Mouse (Mus musculus): Measurements from ENCODE around the gene Pga5.
A peak's percentile ranks its signal among the peaks of the same experiment; 100 is the strongest.

Gene Pga5

DNA sequence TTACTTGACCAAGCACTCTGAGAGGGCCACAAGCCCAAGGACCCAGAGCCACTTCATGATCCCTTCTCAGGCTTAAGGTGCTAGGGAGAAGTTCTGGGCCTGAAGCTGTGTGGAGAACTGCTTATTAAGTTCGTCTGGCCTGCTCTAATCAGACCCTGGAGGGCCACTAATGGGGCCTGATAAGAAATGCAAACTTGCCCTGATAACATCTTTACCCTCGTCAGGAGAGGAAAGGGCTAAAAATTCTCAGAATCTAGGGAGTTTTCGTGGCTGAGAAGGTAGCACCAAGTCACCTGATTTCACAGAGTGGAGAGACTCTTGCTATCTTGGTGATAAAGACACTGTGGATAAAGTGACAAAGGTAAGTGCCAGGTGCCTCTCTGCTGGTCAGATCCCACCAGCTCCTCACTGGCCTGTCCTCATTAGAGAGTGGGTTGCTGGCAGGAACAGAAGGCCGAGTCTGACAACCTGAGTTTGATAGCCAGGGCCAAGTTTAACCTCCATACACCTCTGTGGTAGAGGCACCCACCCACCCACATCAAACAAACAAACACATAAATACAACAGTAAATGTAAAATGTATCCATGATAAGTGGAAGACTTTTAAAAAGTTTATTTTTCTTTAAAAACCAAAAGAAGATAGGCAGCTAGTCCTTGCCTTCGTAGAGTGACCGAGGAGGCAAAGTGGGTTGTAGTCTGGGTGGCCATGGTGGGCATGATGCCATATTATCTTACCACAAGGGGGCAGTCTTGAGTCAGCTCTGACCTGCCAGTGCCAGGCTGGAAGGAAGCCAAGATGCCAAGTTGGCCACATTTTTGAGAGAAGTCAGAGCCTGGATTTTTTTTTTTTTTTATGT, at the start of gene Pga5:
Gene Pga5 (minus strand): TSS at position 157 of the 857 bp plus-strand sequence.
- peak; percentile 79 for DNase-seq

DNA sequence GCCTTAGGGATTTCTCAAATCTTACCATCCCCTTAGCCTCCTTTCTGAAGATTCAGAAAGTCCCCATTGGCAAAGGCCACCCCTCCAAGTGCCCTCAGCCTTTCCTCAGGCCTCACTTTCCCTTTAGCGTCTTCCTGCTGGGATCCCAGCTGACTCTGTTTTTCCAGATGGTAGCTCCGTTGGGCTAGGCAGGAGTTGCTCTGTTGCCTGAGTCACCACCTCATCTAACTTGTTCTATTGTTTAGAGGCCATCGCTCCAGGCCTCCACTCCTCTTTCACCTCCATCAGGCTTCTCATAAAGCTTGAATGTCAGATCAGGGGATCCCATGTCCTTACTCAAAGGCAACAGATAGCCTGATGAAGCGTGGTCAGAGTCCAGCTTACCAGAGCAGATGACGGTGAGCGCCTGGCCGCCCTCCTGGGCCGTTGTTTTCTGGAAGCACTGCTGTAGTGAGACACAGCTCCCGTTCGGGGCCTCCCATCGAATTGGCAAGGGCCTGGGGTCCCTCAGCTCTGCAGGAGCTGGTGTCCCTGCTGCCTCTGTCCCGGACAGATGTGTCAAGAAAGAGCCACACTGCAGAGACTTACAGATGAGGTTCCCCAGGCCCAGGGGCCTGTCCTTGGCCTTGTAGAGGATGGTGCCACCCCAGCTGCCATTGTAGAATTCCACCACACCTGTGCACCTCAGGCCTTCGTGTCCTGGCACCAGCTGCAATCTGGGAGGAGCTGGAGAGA, 46.9 kb upstream of the Pga5 start:
- DNase-seq, result no peak

DNA sequence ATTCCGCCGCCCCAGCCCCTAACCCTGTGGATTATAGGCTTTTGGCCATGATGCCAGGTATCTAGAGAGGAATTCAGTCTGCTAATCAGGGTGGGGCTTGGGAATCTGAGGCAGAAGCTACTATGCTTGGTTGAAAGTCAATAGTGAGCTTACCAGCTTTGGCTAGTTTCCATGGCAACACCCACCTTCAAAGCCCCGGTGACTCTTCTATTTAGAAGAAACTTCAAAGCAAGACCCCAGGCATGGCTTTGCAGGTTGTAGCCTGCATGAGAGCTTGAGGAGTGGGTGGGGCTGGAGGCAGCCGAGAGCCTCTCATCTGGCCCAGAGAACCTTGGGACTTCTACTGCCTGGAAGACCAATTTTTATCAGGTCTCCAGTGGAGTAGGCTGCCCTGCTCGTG, 45.8 kb upstream of the Pga5 start:
- DNase-seq, result no peak

DNA sequence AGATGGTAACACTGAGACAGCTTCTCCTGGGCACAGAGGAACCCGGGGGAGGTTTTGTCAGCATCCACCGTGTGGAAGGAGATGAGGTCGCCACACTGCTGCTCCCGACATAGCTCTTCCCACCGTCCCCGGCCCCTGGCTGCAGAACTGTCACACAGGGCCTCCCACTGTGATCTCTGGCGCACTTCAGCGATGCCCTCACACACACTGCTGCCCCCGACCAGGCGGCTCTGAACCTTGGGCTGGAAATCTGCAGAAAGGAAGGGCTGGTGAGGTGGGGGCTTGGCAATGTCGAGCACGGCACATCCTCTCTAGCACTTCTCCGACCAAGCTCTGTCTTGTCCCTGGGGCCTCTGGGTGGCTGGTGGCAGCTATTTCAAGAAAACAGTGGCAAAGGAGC, 45.2 kb upstream of the Pga5 start:
- DNase-seq, result no peak

DNA sequence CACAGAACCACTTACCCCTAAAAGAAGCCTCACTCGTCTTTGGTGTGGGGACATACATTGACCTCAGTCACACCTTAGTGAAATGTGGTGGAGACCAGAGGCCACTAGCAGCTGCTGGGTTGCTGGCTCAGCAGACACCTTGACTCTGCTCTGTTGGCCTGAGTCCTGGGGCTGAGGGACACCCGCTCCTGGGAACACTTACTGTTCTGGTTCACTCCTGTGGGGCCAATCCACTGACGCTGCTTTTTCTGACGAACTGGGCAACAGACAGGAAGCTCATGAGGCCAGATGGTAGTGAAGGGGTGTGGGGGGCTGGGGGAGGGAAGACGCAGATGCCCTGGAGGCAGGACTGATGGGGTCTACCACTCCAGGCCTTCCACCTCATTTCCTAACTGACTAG, 43.2 kb upstream of the Pga5 start:
- DNase-seq, result no peak

DNA sequence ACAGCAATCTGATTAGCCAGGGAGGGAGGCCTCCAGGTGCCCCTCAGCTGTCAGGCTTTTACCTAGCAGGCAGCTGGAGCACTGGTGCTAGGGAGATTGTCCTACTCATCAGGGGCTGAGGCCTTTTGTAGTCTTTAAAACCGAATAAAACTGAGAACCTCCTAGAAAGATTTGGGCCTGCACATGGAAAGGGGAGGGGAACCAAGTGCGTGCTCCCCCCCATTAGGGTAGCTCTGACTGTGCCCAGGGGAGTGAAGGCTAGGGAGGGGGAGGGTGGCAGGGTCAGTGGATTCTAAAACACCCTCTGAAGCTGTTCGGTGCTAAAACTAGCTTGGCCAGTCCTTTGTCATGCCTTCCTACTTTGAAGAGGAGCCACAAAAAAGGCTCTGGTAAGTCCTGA, 42.7 kb upstream of the Pga5 start:
- no peak for DNase-seq

DNA sequence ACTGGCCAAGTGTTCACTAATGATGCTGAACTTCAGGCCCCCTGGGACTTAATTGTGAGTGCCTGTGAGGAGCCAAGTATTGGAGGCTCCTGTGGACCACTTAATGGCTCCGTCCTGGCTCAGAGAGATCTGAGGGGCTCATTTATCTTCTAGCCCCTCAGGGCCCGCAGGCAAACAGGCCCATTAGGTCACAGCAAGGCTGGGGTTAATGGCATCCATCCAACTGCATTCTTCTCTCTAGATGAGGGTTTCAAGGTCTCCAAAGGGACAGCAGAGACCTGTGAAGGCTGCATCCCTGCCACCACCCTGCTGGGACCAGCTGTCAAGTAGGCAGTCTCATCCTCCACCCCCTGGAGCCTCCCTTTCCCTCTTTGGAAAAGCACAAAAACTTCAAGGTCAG, 41.9 kb upstream of the Pga5 start:
- no peak for DNase-seq

DNA sequence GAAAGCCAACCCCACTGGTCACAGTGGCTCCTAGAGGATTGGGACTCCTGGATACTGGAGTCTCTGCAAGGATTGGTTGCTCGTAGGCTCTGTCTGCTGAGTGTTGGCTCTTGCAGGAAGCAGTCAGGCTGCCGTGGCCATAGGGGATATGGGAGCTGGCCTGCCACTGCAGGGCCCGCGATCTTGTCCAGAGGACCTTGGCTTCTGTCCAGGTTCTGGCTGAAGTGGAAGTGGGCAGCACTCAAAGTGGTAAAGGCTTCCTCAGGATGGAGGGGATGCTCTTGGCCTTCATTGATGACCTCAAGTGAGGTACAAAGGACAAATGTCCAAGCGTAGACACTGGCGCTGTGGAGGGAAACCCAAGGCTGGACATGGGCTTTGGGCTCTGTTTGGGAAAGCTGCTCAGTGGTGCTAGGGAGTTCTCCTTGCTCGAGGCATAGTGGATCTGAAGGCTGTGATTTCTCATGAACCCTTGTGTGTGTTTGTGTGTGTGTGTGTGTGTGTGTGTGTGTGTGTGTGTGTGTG, 40.4 kb upstream of the Pga5 start:
- DNase-seq, result no peak

DNA sequence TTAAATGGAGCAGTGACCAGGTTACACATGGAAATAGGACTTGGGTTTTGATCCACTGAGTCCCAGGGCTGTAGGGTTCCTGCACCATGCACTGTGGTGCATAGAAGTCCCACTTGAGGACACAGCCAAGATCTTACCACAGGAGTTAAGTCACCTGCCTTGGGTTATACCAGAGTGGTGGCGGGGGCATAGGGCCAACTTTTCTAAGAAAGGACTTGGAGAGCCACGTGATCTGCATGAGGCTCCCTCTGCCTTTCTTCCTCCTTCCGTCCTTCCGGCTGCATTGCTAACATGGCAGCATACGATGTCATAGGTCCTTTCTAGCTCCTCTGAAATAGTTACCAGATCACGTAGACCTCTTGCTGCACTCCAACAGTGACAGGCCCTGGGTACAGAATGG, 37.6 kb upstream of the Pga5 start:
- DNase-seq, result no peak

DNA sequence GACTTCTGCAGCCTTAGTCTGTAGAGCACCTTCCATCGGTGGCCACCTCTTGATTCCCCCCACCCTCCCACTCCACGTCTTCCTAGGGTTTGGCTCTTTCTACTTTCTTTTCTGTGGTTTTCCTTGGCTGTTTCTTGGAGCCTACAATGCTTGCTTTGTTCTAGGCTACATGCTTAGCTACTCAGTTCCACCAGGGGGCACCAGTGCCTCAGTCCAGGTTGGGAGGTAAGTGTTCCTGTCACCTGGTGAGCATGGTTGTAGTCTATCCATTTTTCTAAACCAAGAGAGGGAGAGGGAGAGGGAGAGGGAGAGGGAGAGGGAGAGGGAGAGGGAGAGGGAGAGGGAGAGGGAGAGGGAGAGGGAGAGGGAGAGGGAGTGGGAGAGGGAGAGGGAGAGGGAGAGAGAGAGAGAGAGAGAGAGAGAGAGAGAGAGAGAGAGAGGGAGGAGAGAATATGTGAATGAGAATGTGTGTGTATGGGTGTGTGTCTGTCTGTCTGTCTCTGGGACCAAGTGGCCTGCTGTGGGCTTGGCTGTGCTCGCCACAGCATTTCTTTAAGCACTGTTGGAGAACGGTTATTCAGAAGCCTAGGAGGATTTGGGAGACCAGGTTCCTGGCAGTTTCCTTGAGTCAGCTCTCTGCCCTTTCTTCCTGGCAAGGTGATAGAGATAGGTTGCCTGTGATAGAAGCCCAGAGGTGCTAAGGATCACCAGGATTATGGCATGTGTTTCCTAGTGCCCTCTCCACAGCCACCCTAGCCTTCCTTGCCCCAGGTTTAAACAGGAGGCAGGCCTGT, 37.0 kb upstream of the Pga5 start:
- peak; percentile 93 for DNase-seq

DNA sequence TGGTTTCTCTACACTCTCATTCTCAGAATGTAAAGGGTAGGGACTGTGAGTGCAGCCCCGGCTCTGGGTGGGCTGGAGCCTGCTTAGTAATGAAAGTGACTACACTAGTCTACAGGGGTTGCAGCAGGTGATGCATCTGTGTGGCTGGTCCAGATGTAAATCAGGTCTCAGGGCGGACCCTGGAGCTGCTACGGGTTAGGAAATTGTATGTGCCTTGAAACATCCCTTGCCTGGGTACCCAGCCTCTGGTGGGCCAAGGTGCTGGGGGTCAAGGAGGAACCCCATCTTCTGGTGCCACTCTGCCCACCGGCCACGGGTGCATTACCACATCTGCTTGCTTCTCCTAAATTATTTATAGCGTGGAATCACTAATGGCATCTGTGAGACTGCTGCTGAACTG, 36.3 kb upstream of the Pga5 start:
- no peak for DNase-seq

DNA sequence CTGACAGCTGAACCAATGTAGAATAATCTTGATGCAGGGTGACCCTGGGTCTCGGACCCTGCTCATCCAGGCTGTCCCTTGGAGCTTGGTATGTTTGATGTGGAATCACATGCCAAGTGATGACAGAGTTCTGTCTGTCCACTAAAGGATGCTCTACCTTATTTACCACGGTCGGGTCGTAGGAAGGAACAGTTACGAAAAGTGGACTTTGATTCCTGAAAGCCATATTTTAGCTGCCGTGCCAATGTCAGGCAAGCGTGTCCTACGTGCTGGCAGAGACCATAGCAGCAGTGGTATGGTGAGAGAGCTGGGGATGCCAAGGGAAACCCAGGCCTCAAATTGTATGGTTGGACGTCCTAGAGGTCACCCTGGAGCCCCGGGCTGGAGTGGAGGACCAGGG, 35.7 kb upstream of the Pga5 start:
- DNase-seq, result no peak

DNA sequence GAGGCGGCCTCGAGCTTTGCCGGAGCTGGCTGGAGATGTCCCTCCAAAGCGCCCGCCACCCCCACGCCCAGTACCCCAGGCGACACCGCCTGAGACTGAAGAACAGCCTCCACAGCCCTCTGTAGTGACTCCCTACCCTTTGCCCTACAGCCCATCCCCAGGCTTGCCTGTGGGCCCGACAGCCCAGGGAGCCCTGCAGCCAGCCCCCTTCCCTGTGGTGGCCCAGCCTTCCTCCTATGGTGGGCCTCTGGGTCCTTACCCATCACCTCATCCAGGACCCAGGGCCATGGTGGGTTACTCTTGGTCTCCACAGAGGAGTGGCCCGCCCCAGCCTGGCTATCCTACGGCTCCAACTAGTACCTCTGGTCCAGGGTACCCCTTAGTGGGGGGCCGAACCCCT, 34.8 kb upstream of the Pga5 start:
- DNase-seq, result no peak

DNA sequence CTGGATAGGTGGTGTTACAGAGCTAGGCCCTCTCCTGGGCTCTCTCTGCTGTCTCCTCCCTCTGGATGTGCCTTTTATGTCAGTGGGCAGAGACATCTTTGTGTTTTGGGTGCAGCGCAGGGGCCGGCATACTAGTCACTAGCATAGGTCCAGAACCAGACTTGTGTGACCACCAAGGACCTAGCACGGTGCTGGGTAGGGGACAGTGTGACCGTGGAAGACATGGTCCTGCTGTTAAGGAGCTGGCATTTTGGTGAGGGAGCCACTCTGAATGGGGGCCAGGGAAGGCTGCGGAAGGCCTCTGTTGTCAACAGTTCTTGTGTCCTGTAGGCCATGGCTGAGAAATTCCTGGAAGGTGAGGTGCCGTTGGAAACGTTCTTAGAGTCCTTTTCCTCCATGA, 34.3 kb upstream of the Pga5 start:
- no peak for DNase-seq

DNA sequence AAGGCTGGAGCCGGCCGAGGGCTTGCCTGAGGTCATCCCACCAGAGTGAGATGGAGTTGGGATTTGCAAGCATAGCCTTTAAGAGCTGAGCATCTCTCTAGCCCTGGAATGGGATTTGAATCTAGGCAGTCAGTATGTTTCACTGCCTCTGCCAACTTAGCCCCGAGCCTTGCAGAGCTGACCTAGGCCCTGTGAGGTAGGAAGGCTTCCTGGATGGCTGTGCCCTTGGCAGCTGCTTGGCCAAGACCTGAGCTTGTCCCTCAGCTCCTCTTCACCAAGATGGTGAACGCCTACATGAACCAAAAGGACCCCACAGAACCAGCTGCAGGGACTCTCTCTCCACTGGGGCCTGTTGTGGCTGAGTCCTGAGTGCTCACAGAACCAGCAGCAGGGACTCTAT, 32.9 kb upstream of the Pga5 start:
- DNase-seq, result no peak

DNA sequence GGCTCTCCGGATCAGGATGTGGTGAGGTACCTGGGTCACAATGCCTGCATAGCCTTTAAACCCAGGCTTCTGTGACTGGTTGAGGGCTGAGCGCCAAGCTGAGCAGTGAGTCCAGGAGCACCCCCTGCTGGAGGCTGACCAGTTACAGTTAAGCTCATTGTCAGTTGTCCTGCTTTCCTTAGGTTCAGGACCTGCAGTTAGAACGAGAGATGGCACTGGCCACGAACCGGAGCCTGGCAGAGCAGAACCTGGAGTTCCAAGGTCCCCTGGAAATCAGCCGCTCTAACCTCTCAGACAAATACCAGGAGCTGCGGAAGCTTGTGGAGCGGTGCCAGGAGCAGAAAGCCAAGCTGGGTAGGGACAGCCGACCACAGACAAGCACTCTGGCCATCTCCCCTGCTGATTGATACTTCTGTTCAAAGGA, 32.2 kb upstream of the Pga5 start:
- DNase-seq, result peak; percentile 82

DNA sequence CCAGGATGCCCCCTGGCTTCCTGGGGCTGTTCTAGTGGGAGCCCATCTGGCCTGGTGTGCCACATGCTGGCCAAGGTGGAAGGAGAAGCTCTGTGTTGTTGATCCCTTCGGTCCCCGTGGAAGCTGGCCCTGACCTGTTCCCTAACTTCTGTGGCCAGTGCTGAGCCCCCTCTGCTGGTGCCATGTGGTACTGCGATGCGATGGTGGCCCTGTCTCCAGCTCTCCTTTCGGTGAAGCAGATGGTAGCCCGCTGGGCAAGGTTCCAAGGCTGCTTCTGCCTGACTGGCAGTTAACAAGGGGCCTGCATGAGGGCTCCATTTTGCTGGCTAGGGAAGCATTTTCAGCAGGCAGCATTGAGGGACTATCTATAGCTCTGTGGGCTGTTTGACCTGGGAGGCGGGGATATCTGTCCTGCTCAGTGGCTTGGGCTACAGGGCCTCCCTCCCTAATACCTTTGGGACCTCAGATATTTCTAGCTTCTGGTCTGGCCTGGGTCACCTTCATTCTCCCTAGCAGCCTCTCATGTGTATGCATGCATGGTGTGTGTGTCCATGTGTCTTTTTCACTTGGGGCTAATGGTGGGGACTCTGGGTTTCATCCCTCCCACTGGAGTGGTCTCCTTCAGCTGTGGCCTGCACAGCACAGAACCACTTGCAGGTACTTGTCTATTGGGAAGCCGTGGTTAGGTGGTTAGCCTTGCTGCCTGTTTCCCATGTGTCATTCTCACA, 31.7 kb upstream of the Pga5 start:
- peak; percentile 93 for DNase-seq

DNA sequence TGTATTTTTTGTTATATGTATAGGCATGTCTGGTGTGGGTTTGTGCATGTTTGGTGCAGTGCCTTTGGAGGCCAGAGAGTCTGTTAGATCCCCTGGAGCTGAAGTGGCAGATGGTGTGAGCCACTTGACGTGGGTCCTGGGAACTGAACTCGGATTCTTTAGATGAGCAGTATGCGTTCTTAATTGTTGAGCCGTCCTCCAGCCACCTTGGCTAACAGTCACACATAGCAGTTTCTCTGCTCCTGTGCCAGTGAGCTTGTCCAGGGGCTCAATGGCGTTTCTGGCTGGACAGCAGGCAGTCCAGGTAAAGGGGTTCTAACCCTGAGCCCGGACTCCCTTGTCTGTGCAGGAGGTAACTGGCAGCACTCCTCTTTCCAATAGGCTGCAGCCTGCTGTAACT, 31.0 kb upstream of the Pga5 start:
- no peak for DNase-seq

DNA sequence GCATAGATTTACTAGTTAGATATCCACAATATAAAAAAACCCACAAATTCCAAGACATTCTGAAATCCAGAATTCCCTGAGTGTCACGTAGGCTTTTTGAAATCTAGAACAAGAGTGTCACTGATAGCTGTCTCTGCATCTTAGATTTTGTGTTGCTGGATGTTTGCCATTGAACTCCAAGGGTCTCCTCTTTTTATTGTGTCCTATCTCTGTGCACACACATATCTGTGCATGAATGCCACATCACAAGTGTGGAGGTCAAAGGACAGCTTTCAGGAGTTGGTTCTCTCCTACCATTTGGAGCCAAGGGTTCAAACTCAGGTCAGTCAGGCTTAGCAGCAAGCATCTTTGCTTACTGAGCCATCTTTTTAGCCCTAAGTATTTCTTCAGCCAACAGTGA, 30.0 kb upstream of the Pga5 start:
- DNase-seq, result no peak

DNA sequence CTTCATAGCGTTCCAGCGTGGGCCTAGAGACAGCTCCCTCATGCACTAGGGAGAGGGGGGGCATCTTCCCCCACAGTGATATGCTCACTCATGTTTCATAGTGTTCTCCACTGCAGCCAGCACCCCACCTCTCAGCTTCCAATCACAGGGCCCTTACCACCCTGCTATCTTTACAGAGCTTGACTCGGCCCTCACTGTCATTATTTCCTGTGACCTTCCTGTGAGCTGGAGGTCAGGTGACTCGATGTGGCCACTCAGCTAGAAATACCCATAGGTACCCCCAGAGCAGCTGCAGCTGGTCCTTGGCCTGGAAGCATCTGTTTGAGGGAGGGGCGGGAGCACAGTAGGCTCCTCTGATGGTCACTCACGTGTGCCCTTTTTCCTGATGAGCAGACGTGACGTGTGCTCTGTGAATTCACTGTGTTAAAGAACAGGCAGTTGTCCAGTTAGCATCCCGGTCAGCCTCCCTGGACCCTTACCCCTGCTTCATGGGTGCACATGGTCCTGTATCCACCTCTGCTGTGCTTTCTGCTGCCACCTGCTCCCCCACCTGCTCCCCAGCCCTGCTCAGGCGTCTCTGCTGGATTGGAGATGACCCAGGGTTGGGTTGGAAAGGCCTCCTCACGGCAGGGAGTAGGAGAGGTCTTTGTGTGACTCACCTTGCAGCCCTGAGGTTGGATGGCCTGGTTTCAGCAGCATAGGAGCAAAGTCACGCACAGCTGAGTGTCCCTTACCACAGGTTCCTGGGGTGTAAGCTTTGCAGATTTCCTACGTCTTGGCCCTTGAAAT, 29.4 kb upstream of the Pga5 start:
- no peak for DNase-seq

DNA sequence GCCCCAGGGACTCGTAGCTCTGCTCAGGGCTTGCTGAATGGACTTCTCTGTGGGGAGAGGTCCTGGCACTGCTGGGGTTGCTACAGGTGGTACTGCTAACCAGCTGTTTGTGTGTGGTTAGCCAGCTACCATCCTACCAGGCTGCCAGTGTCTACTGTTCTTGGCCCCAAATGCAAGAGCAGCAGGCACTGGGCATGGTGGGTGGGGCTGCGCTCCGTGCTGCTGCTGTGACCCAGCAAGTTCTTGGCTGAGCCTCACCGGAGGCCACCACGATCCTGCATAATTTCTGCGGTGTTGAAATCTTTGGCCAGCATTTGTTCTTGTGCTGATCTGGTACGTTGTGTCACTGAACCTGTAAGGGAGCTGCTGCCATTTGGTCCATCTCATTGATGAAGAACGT, 25.6 kb upstream of the Pga5 start:
- DNase-seq, result no peak

DNA sequence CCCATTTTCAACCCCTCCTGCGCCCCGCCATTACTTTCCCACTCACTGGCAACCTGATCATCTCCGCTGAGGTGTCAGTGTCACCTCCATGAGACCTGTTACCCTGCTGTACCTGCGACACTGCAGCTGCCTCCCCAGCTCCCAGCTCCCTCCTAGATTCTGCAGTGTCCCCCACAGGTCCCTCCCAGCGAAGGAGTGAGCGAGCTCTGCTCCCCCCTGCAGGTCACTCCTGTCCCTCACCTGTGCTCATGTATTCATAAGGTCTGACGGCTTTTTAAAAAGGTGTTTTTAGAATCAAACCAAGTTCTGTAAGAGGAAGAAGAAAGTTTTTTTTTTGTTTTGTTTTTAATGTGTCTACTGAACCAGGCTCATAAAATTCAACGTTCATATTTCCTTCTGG, 24.3 kb upstream of the Pga5 start:
- DNase-seq, result no peak
